In genomic region chr13:94073716-94074115, GRCm38 (mm10) we compare ENCODE assay signal across 25 mouse cellular contexts. TPM values are rescaled to one million over a fixed set of nuclear protein-coding genes. Genes with fewer than 3 reads are reported as not detected.
DNase-seq lines count a peak whose midpoint lies in the region; ATAC-seq and TF ChIP-seq lines count a peak whose summit lies in the region.
"Had no signal": no experiment of that assay in that cellular context is flagged by ENCODE, and none has a peak within 500 bp of the region (broad histone marks: within the 10 kb centered on the region; RNA-seq: fewer than 3 reads in every experiment).

No protein-coding gene starts in this region.

- no peak for TF ChIP-seq EP300 in lung, postnatal 0 days (IDR thresholded peaks at IDR 0.05)

- H3K79me2 ChIP-seq in myocyte (ENCODE audit: control insufficient read depth, insufficient read depth): peaks cover 91% of the 10 kb centered on the region

- H3K9me3 ChIP-seq in kidney, embryonic 14.5 days (ENCODE audit: control insufficient read depth, low read length): no peaks in the 10 kb centered on the region; the same call in 1 of the 2 replicates
- no peaks in the 10 kb centered on the region for H3K9me3 ChIP-seq in lung, postnatal 0 days (ENCODE audit: low read length)
- H3K9me3 ChIP-seq: embryonic facial prominence, embryonic 10.5 days; heart, embryonic 15.5 days; liver, embryonic 13.5 days had no signal

- WGBS in kidney, embryonic 14.5 days: 28% methylated on average over 5 of the region's 5 CpGs
- 64% methylated on average over 5 of the region's 5 CpGs for WGBS in lung, postnatal 0 days

- peak; percentile 25 for DNase-seq in cerebellum, adult 9-11 months
- no peak for DNase-seq in cerebellum, adult 11 months
- no peak for DNase-seq in kidney, adult 9 months
- DNase-seq in lung, postnatal 0 days (ENCODE audit: low spot score): no peak
- no peak for DNase-seq in lung, adult 18-20 months
- no peak for DNase-seq in left cerebral cortex, adult 2 months (ENCODE audit: extremely low spot score in 1 of 2, low spot score in 2 of 2)
- DNase-seq: gastrocnemius, postnatal 14 days; heart, adult 2 months; heart, postnatal 4 days; kidney, adult 2 months; left cerebral cortex, postnatal 4 days; liver, embryonic 13.5 days; lung, postnatal 14 days; retina, postnatal 1 day; right cerebral cortex, postnatal 4 days; thymus, adult 2 months had no signal

- peak overlapping the region; percentile 65; the same call in 1 of the 2 replicates for H3K27ac ChIP-seq in kidney, embryonic 14.5 days (ENCODE audit: low read depth, low read length)
- peak overlapping the region; percentile 63 for H3K27ac ChIP-seq in lung, postnatal 0 days (ENCODE audit: low read length)
- H3K27ac ChIP-seq in left cerebral cortex, adult 2 months: no peak overlapping the region
- H3K27ac ChIP-seq: embryonic facial prominence, embryonic 10.5 days; forebrain, embryonic 12.5 days; heart, adult 2 months; heart, embryonic 15.5 days; liver, embryonic 13.5 days had no signal

- H3K4me1 ChIP-seq in kidney, embryonic 14.5 days (ENCODE audit: control insufficient read depth, insufficient read depth, low read length): peaks cover 83% of the 10 kb centered on the region
- H3K4me1 ChIP-seq in lung, postnatal 0 days (ENCODE audit: insufficient read depth, low read depth, low read length): peaks cover 9% of the 10 kb centered on the region; the same call in 1 of the 2 replicates
- H3K4me1 ChIP-seq: megakaryocyte, embryonic 14.5 days had no signal

- TF ChIP-seq CTCF in lung, postnatal 0 days (IDR thresholded peaks at IDR 0.05): no peak
- no peak for TF ChIP-seq CTCF in left cerebral cortex, adult 2 months (IDR thresholded peaks at IDR 0.05)

- H3K4me3 ChIP-seq in kidney, embryonic 14.5 days (ENCODE audit: low read length): no peak overlapping the region
- H3K4me3 ChIP-seq in lung, postnatal 0 days (ENCODE audit: low read depth, low read length): no peak overlapping the region
- no peak overlapping the region for H3K4me3 ChIP-seq in myocyte
- H3K4me3 ChIP-seq in left cerebral cortex, adult 2 months: no peak overlapping the region
- H3K4me3 ChIP-seq: embryonic facial prominence, embryonic 10.5 days; forebrain, embryonic 12.5 days; heart, adult 2 months; heart, embryonic 15.5 days; liver, embryonic 13.5 days; megakaryocyte, embryonic 14.5 days had no signal

- H3K36me3 ChIP-seq in kidney, embryonic 14.5 days (ENCODE audit: control insufficient read depth, insufficient read depth, low read length): peaks cover 20% of the 10 kb centered on the region
- H3K36me3 ChIP-seq in lung, postnatal 0 days (ENCODE audit: insufficient read depth, low read length): no peaks in the 10 kb centered on the region
- H3K36me3 ChIP-seq in myocyte (ENCODE audit: control insufficient read depth, insufficient read depth): peaks cover 7% of the 10 kb centered on the region
- H3K36me3 ChIP-seq: forebrain, embryonic 12.5 days; heart, embryonic 15.5 days; liver, embryonic 13.5 days had no signal

- TF ChIP-seq POLR2A in myocyte (IDR thresholded peaks at IDR 0.05; ENCODE audit: insufficient read length, low read depth): no peak

- intact Hi-C loops in left cerebral cortex, adult 2 months (cut with DNase I): loop anchor here (5.0 kb wide), 1 partner anchor 129 kb away; no protein-coding TSS in a partner anchor

- H3K9ac ChIP-seq in kidney, embryonic 14.5 days (ENCODE audit: low read depth, low read length): no peak overlapping the region
- H3K9ac ChIP-seq in lung, postnatal 0 days (replicated peaks; ENCODE audit: low read depth): no peak overlapping the region
- H3K9ac ChIP-seq: forebrain, embryonic 12.5 days; heart, embryonic 15.5 days; liver, embryonic 13.5 days had no signal

- no peaks in the 10 kb centered on the region for H3K27me3 ChIP-seq in kidney, embryonic 14.5 days (ENCODE audit: control insufficient read depth, insufficient read depth, low read length)
- H3K27me3 ChIP-seq in lung, postnatal 0 days (replicated peaks; ENCODE audit: insufficient read depth, low read length): no peaks in the 10 kb centered on the region
- no peaks in the 10 kb centered on the region for H3K27me3 ChIP-seq in myocyte (ENCODE audit: control insufficient read depth, insufficient read depth, insufficient read length)
- H3K27me3 ChIP-seq: CH12.LX; heart, embryonic 15.5 days; liver, embryonic 13.5 days had no signal

- H3K4me2 ChIP-seq in kidney, embryonic 14.5 days (replicated peaks; ENCODE audit: low read depth, low read length): no peak overlapping the region
- no peak overlapping the region for H3K4me2 ChIP-seq in lung, postnatal 0 days (replicated peaks; ENCODE audit: low read depth, low read length)
- H3K4me2 ChIP-seq in myocyte (ENCODE audit: low read depth): peak overlapping the region; percentile 57
- H3K4me2 ChIP-seq: forebrain, embryonic 12.5 days; heart, embryonic 15.5 days; liver, embryonic 13.5 days had no signal

- no peak overlapping the region for H3ac ChIP-seq in myocyte (ENCODE audit: control insufficient read depth, insufficient read length)

- no peak for ATAC-seq in kidney, embryonic 14.5 days (ENCODE audit: low FRiP score, low TSS enrichment)
- no peak for ATAC-seq in lung, postnatal 0 days
- ATAC-seq: hindbrain, postnatal 0 days; midbrain, embryonic 16.5 days had no signal

TF ChIP-seq in myocyte, 11 proteins besides CTCF, POLR2A, EP300 and RAD21:
- peak in 2 of 3 experiments; percentile 88 for TF ChIP-seq MYOD1 (IDR thresholded peaks at IDR 0.05; ENCODE audit: control insufficient read depth in 1 of 3, insufficient read length in 2 of 3, low read depth in 2 of 3)
- no peak for TF ChIP-seq TCF12 (IDR thresholded peaks at IDR 0.05; ENCODE audit: insufficient read depth, poor library complexity, severe bottlenecking)
- TF ChIP-seq MYOG (IDR thresholded peaks at IDR 0.05; ENCODE audit: control insufficient read depth in 1 of 3, insufficient read depth in 1 of 3, insufficient read length in 2 of 3, low read depth in 2 of 3): peak in 2 of 3 experiments; percentile 64 to 86
- TF ChIP-seq MAX (IDR thresholded peaks at IDR 0.05; ENCODE audit: low read depth): no peak
- TF ChIP-seq POLR2AphosphoS2 (IDR thresholded peaks at IDR 0.05; ENCODE audit: insufficient read length, low read depth): no peak
- TF ChIP-seq TCF3 (IDR thresholded peaks at IDR 0.05; ENCODE audit: insufficient read length, low read depth): peak; percentile 29

RNA-seq across cellular contexts. Expression of gene Lhfpl2, which starts 16.1 kb away (rescaled TPM):
- 48.7 and 81.0 TPM in 2 replicates for polyA plus RNA-seq in kidney, embryonic 14.5 days (2014; fragmentation: Nextera tagmentation; extraction: Ambion mirVana)
- polyA plus RNA-seq in lung, postnatal 0 days (2015; fragmentation: Nextera tagmentation; extraction: Ambion mirVana): 19.9 and 21.4 TPM in 2 replicates
- polyA plus RNA-seq in myocyte (2012; fragmentation: generic; extraction: Trizol): 35.7 TPM
- total RNA-seq in left cerebral cortex, adult 2 months (2021): 10 to 100 TPM; 12.5 to 15.9 TPM
- total RNA-seq: CH12.LX had no signal
